Mouse (Mus musculus): ENCODE measurements at regions not wholly inside any gene's neighbourhood (a gene's known extent, or its start where the extent isn't known, plus 50 kb on each side); places are given as distances from the start of the nearest gene placed in this dataset.

DNA sequence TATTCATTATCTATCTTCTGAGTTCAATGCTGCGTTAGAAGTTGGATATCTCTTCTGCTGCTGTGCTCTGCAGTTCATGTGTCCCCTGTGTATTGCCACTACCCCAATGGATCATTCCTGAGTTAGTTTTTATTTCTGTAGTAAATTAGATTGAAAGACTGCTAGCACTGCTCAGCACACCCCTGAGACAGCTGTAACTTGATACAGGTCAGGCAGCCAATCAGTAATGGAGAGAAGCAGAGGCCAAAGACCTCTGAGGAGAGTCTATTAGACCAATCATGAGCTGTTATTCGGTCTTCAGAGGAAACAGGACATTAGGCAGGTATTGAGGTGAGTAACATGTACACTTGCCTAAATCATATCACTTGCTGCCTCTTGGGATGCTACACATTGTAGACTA, 837.5 kb upstream of the Chordc1 start:
- H3K4me2 ChIP-seq: no peak overlapping the region
- ATAC-seq (ENCODE audit: low read depth): peak; percentile 19; the same call in 1 of the 2 replicates
- no peak overlapping the region for H3K4me3 ChIP-seq
- no peak overlapping the region for H3K27ac ChIP-seq (replicated peaks)
- no peaks in the 10 kb centered on the region for H3K27me3 ChIP-seq
- no peaks in the 10 kb centered on the region for H3K4me1 ChIP-seq (replicated peaks)
- 48% methylated on average over 2 of the region's 2 CpGs for WGBS
- H3K9ac ChIP-seq: no peak overlapping the region
- H3K9me3 ChIP-seq: no peaks in the 10 kb centered on the region
- no peaks in the 10 kb centered on the region for H3K36me3 ChIP-seq

DNA sequence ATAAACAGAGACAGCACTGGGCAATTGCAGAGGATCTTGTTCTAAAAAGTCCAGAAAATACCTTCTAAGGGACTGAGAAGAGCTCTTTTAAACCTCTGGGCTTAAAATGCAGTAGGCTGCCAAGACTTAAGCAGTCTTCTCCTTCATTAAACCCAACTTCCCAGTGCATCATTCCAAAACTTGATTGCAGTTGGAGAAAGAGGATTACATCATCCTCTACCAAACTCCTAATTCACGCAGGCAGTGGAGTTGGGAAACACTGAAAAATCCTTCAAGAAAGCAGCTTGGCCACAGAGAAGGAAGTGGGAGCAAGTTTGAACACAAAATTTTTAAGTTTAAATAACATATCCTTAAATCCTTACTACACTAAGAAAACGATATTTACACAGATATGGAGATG, 825.5 kb upstream of the Chordc1 start:
- Histone ChIP-seq H3K9ac (no peak overlapping the region), H3K9me3 (no peaks in the 10 kb centered on the region), H3K27me3 (no peaks in the 10 kb centered on the region), H3K27ac (replicated peaks) (no peak overlapping the region), H3K4me2 (no peak overlapping the region), H3K4me3 (no peak overlapping the region), H3K36me3 (no peaks in the 10 kb centered on the region), H3K4me1 (replicated peaks) (no peaks in the 10 kb centered on the region)
- WGBS: 83% methylated on average over 2 of the region's 2 CpGs
- no peak for ATAC-seq (ENCODE audit: low read depth)

- Histone ChIP-seq H3K4me3 (no peak overlapping the region), H3K4me1 (replicated peaks) (no peaks in the 10 kb centered on the region), H3K27ac (replicated peaks) (no peak overlapping the region), H3K27me3 (no peaks in the 10 kb centered on the region), H3K36me3 (no peaks in the 10 kb centered on the region), H3K9ac (no peak overlapping the region), H3K9me3 (no peaks in the 10 kb centered on the region), H3K4me2 (no peak overlapping the region)
- no peak for ATAC-seq (ENCODE audit: low read depth)
- 80% methylated on average over 3 of the region's 3 CpGs for WGBS
Observed at GRCm38 (mm10) chr9:17484701-17485422, 807.1 kb upstream of the Chordc1 start.

GRCm38 (mm10) chr9:17500161-17500756, 791.7 kb upstream of the Chordc1 start:
- WGBS: 24% methylated on average over 7 of the region's 7 CpGs
- H3K4me1 ChIP-seq (replicated peaks): peaks cover 10% of the 10 kb centered on the region; the same call in 1 of the 2 replicates
- ATAC-seq (ENCODE audit: low read depth): peak; percentile 93
- no peak overlapping the region for H3K9ac ChIP-seq
- H3K4me3 ChIP-seq: no peak overlapping the region
- peak overlapping the region; percentile 16; the same call in 1 of the 2 replicates for H3K4me2 ChIP-seq
- H3K27me3 ChIP-seq: no peaks in the 10 kb centered on the region
- H3K9me3 ChIP-seq: no peaks in the 10 kb centered on the region
- no peaks in the 10 kb centered on the region for H3K36me3 ChIP-seq
- no peak overlapping the region for H3K27ac ChIP-seq (replicated peaks)

DNA sequence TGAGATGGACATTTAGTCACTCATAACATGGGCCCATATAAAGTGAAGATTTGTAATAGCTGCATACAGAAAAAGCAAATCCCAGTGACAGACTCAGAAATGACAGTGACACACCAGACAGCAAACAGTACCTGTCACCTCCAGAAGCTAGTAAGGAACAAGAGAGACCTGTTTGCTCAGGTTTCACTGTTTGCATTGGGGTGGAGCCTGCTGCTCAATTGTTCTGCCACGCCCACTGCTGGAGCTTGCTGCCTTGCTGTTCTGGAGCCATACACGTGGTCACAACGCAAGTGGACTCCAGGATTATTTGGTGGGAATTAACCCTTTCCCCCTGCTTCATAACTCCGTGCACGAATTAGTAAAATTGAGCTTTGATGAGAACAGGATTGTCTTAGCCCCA, 783.2 kb upstream of the Chordc1 start:
- H3K27me3 ChIP-seq: no peaks in the 10 kb centered on the region
- H3K9me3 ChIP-seq: no peaks in the 10 kb centered on the region
- no peak for ATAC-seq (ENCODE audit: low read depth)
- H3K9ac ChIP-seq: no peak overlapping the region
- 69% methylated on average over 5 of the region's 5 CpGs for WGBS
- no peaks in the 10 kb centered on the region for H3K4me1 ChIP-seq (replicated peaks)
- no peak overlapping the region for H3K4me3 ChIP-seq
- H3K27ac ChIP-seq (replicated peaks): no peak overlapping the region
- H3K4me2 ChIP-seq: no peak overlapping the region
- H3K36me3 ChIP-seq: no peaks in the 10 kb centered on the region

DNA sequence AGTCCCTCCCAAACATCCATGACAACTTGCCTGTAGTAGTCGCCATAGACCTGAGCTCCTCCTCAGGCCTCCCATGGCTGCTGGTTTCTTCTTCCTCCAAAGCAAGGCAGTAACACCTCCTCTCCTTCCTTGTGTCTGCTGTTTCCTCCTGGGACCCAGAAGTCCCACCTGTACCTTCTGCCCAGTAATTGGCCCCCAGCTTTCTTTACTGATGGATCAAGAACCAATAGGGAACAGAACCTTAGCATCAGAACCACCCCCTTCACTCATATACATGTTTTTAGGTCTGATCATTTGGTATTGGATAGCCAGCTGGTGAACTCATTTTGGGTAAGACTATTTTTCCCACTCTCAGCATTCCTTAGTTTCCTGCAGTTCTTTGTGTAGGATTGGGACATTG, 735.7 kb upstream of the Chordc1 start:
- H3K4me2 ChIP-seq: no peak overlapping the region
- H3K9me3 ChIP-seq: no peaks in the 10 kb centered on the region
- H3K27me3 ChIP-seq: no peaks in the 10 kb centered on the region
- WGBS: 72% methylated on average over 1 of the region's 1 CpGs
- H3K27ac ChIP-seq (replicated peaks): no peak overlapping the region
- 0 out of 2 replicates have a peak, but pooled peaks cover 4% of the 10 kb centered on the region for H3K4me1 ChIP-seq (replicated peaks)
- ATAC-seq (ENCODE audit: low read depth): no peak
- H3K9ac ChIP-seq: no peak overlapping the region
- H3K4me3 ChIP-seq: no peak overlapping the region
- H3K36me3 ChIP-seq: no peaks in the 10 kb centered on the region

GRCm38 (mm10) chr9:17557611-17558370, 734.1 kb upstream of the Chordc1 start:
- no peak for ATAC-seq (ENCODE audit: low read depth)
- Histone ChIP-seq H3K27me3 (no peaks in the 10 kb centered on the region), H3K27ac (replicated peaks) (no peak overlapping the region), H3K4me3 (no peak overlapping the region), H3K36me3 (no peaks in the 10 kb centered on the region), H3K9me3 (no peaks in the 10 kb centered on the region), H3K4me2 (no peak overlapping the region), H3K4me1 (replicated peaks) (0 out of 2 replicates have a peak, but pooled peaks cover 5% of the 10 kb centered on the region), H3K9ac (no peak overlapping the region)
- 86% methylated on average over 5 of the region's 5 CpGs for WGBS

GRCm38 (mm10) chr9:17567784-17568518, 724.0 kb upstream of the Chordc1 start:
- WGBS: 62% methylated on average over 3 of the region's 3 CpGs
- H3K36me3 ChIP-seq: no peaks in the 10 kb centered on the region
- no peaks in the 10 kb centered on the region for H3K9me3 ChIP-seq
- ATAC-seq (ENCODE audit: low read depth): no peak
- H3K27me3 ChIP-seq: no peaks in the 10 kb centered on the region
- H3K9ac ChIP-seq: no peak overlapping the region
- H3K4me1 ChIP-seq (replicated peaks): no peaks in the 10 kb centered on the region
- H3K4me2 ChIP-seq: no peak overlapping the region
- H3K4me3 ChIP-seq: no peak overlapping the region
- H3K27ac ChIP-seq (replicated peaks): no peak overlapping the region

- Histone ChIP-seq H3K4me3 (no peak overlapping the region), H3K36me3 (no peaks in the 10 kb centered on the region), H3K4me1 (replicated peaks) (no peaks in the 10 kb centered on the region), H3K27me3 (no peaks in the 10 kb centered on the region), H3K9me3 (no peaks in the 10 kb centered on the region), H3K9ac (no peak overlapping the region), H3K4me2 (no peak overlapping the region), H3K27ac (replicated peaks) (no peak overlapping the region)
- ATAC-seq (ENCODE audit: low read depth): no peak
- 94% methylated on average over 2 of the region's 2 CpGs for WGBS
Observed at GRCm38 (mm10) chr9:17587558-17587957, 704.4 kb upstream of the Chordc1 start.

GRCm38 (mm10) chr9:17587968-17588550, 703.9 kb upstream of the Chordc1 start:
- 71% methylated on average over 2 of the region's 2 CpGs for whole genome bisulfite sequencing
- no peaks in the 10 kb centered on the region for H3K36me3 ChIP-seq
- no peak for ATAC-seq (ENCODE audit: low read depth)

DNA sequence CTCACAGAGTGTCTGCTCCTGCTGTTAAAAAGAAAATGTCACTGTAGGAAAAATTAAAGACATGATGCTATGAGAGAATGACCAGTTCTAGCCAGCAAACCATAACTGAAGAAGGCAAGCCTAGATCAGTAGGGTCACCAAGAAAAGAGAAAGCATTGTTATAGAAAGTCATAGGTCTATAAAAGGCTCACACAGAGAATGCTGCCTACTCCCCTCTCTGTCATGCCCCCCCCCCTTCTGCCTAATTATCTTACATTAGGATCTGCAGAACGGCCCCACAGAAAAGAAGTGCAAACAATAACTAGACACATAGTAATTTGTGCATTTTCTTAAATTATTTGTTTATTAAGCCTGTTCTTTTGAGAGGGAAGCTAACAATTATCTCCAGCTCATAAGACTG, 680.8 kb upstream of the Chordc1 start:
- Histone ChIP-seq H3K27me3 (no peaks in the 10 kb centered on the region), H3K4me1 (replicated peaks) (no peaks in the 10 kb centered on the region), H3K9ac (no peak overlapping the region), H3K27ac (replicated peaks) (no peak overlapping the region), H3K4me3 (no peak overlapping the region), H3K36me3 (no peaks in the 10 kb centered on the region), H3K9me3 (no peaks in the 10 kb centered on the region), H3K4me2 (no peak overlapping the region)
- WGBS: 52% methylated on average over 1 of the region's 1 CpGs
- ATAC-seq (ENCODE audit: low read depth): no peak

More at GRCm38 (mm10) chr9:17587968-17588550, 703.9 kb upstream of the Chordc1 start:
- no peak overlapping the region for H3K4me3 ChIP-seq
- no peak overlapping the region for H3K4me2 ChIP-seq
- H3K27me3 ChIP-seq: no peaks in the 10 kb centered on the region
- no peaks in the 10 kb centered on the region for H3K9me3 ChIP-seq
- no peak overlapping the region for H3K27ac ChIP-seq (replicated peaks)
- no peaks in the 10 kb centered on the region for H3K4me1 ChIP-seq (replicated peaks)
- no peak overlapping the region for H3K9ac ChIP-seq
